In the genomic region with DNA sequence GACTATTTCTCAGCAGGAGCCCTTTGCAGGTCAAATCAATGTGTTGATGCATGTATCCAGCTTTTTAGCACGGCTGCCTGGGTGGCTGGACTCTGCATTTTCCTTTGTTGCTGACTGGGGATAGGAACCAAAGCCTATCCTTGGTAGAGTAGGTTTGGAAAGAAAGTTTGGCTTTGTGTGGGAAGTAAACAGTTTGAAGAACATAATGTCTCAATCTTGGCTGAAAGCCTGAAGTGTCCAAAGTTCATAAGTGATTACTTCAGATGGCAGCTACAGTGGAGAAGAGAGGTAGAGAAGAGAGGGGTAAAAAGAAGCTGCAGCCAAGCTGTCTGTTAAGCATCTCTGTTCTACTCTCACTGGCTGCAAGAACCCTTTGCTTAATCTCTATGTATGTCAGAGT, we compare ENCODE assay signal across 36 mouse cellular contexts. TPM values are rescaled to one million over a fixed set of nuclear protein-coding genes. Genes with fewer than 3 reads are reported as not detected.
"Had no signal": no experiment of that assay in that cellular context is flagged by ENCODE, and none has a peak within 500 bp of the region (broad histone marks: within the 10 kb centered on the region; RNA-seq: fewer than 3 reads in every experiment).

No protein-coding gene starts in this region.

- DNase-seq: forebrain, postnatal 0 days; gastrocnemius, postnatal 14 days; gastrocnemius, postnatal 36 days; heart, adult 11 months; heart, adult 2 months; heart, postnatal 14 days; heart, postnatal 36 days; kidney, postnatal 10 days; liver, embryonic 13.5 days; liver, postnatal 0 days had no signal

- H3K4me3 ChIP-seq: heart, adult 2 months; heart, embryonic 13.5 days; heart, embryonic 15.5 days; hindbrain, embryonic 13.5 days; hindbrain, embryonic 15.5 days; kidney, embryonic 15.5 days; layer of hippocampus, adult 2 months; left cerebral cortex, adult 2 months; limb, embryonic 10.5 days; limb, embryonic 12.5 days; liver, embryonic 13.5 days; liver, embryonic 15.5 days had no signal

- H3K27ac ChIP-seq: heart, adult 2 months; heart, embryonic 13.5 days; heart, embryonic 15.5 days; hindbrain, embryonic 13.5 days; hindbrain, embryonic 15.5 days; hindbrain, postnatal 0 days; kidney, embryonic 15.5 days; layer of hippocampus, adult 2 months; left cerebral cortex, adult 2 months; limb, embryonic 10.5 days; limb, embryonic 12.5 days; liver, embryonic 13.5 days; liver, embryonic 15.5 days had no signal

- H3K27me3 ChIP-seq: heart, embryonic 13.5 days; heart, embryonic 15.5 days; hindbrain, embryonic 13.5 days; hindbrain, embryonic 15.5 days; kidney, embryonic 15.5 days; limb, embryonic 12.5 days; liver, embryonic 13.5 days; liver, embryonic 15.5 days had no signal

- H3K4me1 ChIP-seq: heart, embryonic 13.5 days; heart, embryonic 15.5 days; hindbrain, embryonic 13.5 days; hindbrain, embryonic 15.5 days; kidney, embryonic 15.5 days; limb, embryonic 10.5 days; limb, embryonic 12.5 days; liver, embryonic 13.5 days; liver, embryonic 15.5 days had no signal

- H3K4me2 ChIP-seq: heart, embryonic 11.5 days; heart, embryonic 13.5 days; heart, embryonic 15.5 days; hindbrain, embryonic 13.5 days; hindbrain, embryonic 15.5 days; kidney, embryonic 15.5 days; limb, embryonic 12.5 days; liver, embryonic 11.5 days; liver, embryonic 13.5 days; liver, embryonic 15.5 days had no signal

- H3K36me3 ChIP-seq: heart, embryonic 13.5 days; heart, embryonic 15.5 days; hindbrain, embryonic 13.5 days; hindbrain, embryonic 15.5 days; kidney, embryonic 15.5 days; limb, embryonic 10.5 days; limb, embryonic 12.5 days; liver, embryonic 13.5 days; liver, embryonic 15.5 days had no signal

- H3K9me3 ChIP-seq: heart, embryonic 15.5 days; kidney, embryonic 15.5 days; limb, embryonic 10.5 days; liver, embryonic 13.5 days; liver, embryonic 15.5 days had no signal

- ATAC-seq: forebrain, postnatal 0 days; hindbrain, postnatal 0 days; intestine, embryonic 16.5 days; liver, postnatal 0 days had no signal

- H3K9ac ChIP-seq: forebrain, postnatal 0 days; heart, embryonic 13.5 days; heart, embryonic 15.5 days; hindbrain, embryonic 13.5 days; hindbrain, embryonic 15.5 days; kidney, embryonic 15.5 days; limb, embryonic 12.5 days; liver, embryonic 13.5 days; liver, embryonic 15.5 days; liver, postnatal 0 days had no signal

RNA-seq across cellular contexts. Expression of a gene that starts 1.1 kb away (rescaled TPM):
- total RNA-seq: forebrain, postnatal 0 days; gastrocnemius, adult 18-20 months; gastrocnemius, adult 8-10 months; gastrocnemius, postnatal 14 days; gastrocnemius, postnatal 36 days; heart, adult 2 months; heart, postnatal 14 days; heart, postnatal 36 days; hematopoietic stem cell, adult 5-6 weeks; hindbrain, postnatal 0 days; layer of hippocampus, adult 2 months; layer of hippocampus, postnatal 10 days; layer of hippocampus, postnatal 25 days; left cerebral cortex, adult 2 months; left cerebral cortex, postnatal 14 days; left cerebral cortex, postnatal 36 days had no signal
- polyA plus RNA-seq: forebrain, postnatal 0 days; gonadal fat pad, adult 2 months; heart, adult 2 months; heart, embryonic 11.5 days; heart, embryonic 13.5 days; heart, embryonic 15.5 days; heart, postnatal 0 days; hindbrain, embryonic 11.5 days; hindbrain, embryonic 13.5 days; hindbrain, embryonic 15.5 days; hindbrain, postnatal 0 days; intestine, embryonic 14.5 days; intestine, embryonic 16.5 days; kidney, embryonic 15.5 days; limb, embryonic 10.5 days; limb, embryonic 12.5 days; limb, embryonic 14.5 days; liver, embryonic 11.5 days; liver, embryonic 13.5 days; liver, embryonic 15.5 days; liver, postnatal 0 days had no signal

RNA-seq across cellular contexts. Expression of a gene that starts 49.7 kb away (rescaled TPM):
- total RNA-seq: forebrain, postnatal 0 days; gastrocnemius, adult 18-20 months; gastrocnemius, adult 8-10 months; gastrocnemius, postnatal 14 days; gastrocnemius, postnatal 36 days; heart, adult 2 months; heart, postnatal 14 days; heart, postnatal 36 days; hematopoietic stem cell, adult 5-6 weeks; hindbrain, postnatal 0 days; layer of hippocampus, adult 2 months; layer of hippocampus, postnatal 10 days; layer of hippocampus, postnatal 25 days; left cerebral cortex, adult 2 months; left cerebral cortex, postnatal 14 days; left cerebral cortex, postnatal 36 days had no signal
- polyA plus RNA-seq: forebrain, postnatal 0 days; gonadal fat pad, adult 2 months; heart, adult 2 months; heart, embryonic 11.5 days; heart, embryonic 13.5 days; heart, embryonic 15.5 days; heart, postnatal 0 days; hindbrain, embryonic 11.5 days; hindbrain, embryonic 13.5 days; hindbrain, embryonic 15.5 days; hindbrain, postnatal 0 days; intestine, embryonic 14.5 days; intestine, embryonic 16.5 days; kidney, embryonic 15.5 days; limb, embryonic 10.5 days; limb, embryonic 12.5 days; limb, embryonic 14.5 days; liver, embryonic 11.5 days; liver, embryonic 13.5 days; liver, embryonic 15.5 days; liver, postnatal 0 days had no signal
